Mouse (Mus musculus) thymus, adult 2 months (tissue): ENCODE results near the gene Cadps2. TPM values are rescaled to one million over a fixed set of nuclear protein-coding genes. Genes with fewer than 3 reads are reported as not detected.

ENCODE experiments used
- DNase-seq: peaks from one replicate; pipeline ENCODE4 v3.0.0; 2021
- H3K27ac ChIP-seq: fragments of 200-500 bp; 2 replicates; pipeline ENCODE4 v1.5.1; 2012; ENCODE audit warnings: low read length, control low read depth; ENCODE audit not compliant: control insufficient read depth, insufficient read depth
- H3K27me3 ChIP-seq: fragments of 200-500 bp; 2 replicates; pipeline ENCODE4 v1.6.1; 2012; ENCODE audit warnings: mild to moderate bottlenecking, low read length, moderate library complexity, mixed read lengths; ENCODE audit not compliant: control insufficient read depth, insufficient read depth
- H3K36me3 ChIP-seq: fragments of 200-500 bp; 2 replicates; pipeline ENCODE4 v1.6.1; 2012; ENCODE audit warnings: mild to moderate bottlenecking, low read length, moderate library complexity; ENCODE audit not compliant: control insufficient read depth, insufficient read depth
- H3K4me1 ChIP-seq: fragments of 200-500 bp; replicated peaks from 2 replicates; pipeline ENCODE4 v1.6.1; 2012; ENCODE audit warnings: low read length; ENCODE audit not compliant: control insufficient read depth, insufficient read depth
- H3K4me3 ChIP-seq: fragments of 200-500 bp; 2 replicates; pipeline ENCODE4 v1.5.1; 2012; ENCODE audit warnings: mild to moderate bottlenecking, low read length, control low read depth, moderate library complexity; ENCODE audit not compliant: control insufficient read depth, insufficient read depth
- CTCF ChIP-seq: fragments of 200-500 bp; IDR thresholded peaks from 2 replicates; pipeline ENCODE4 v1.5.1; 2012; ENCODE audit warnings: mild to moderate bottlenecking, control low read depth, low read length, moderate library complexity, borderline replicate concordance; ENCODE audit not compliant: control insufficient read depth, poor library complexity, insufficient read depth; ENCODE audit errors: extremely low read depth
- POLR2A ChIP-seq: fragments of 200-500 bp; IDR thresholded peaks from 2 replicates; pipeline ENCODE4 v1.6.1; 2012; ENCODE audit warnings: mild to moderate bottlenecking, low read length, control low read depth, moderate library complexity; ENCODE audit not compliant: control insufficient read depth, poor library complexity, insufficient read depth; ENCODE audit errors: extremely low read depth
- WGBS: fragments of 180-500 bp; shearing (Covaris S2); methylation state at CpG from one replicate; pipeline ENCODE4 v1.1.7; 2018; 5-methylcytosine and 5-hydroxymethylcytosine counted together
- polyA plus RNA-seq: library from polyadenylated mRNA; depleted of rRNA; stranded (reverse); fragments of >200 nt; gene quantifications from 2 replicates; pipeline ENCODE4 v1.2.3, GENCODE M21; 2012

Cadps2 gene
- polyA plus RNA-seq, 1 experiment: 0.86 TPM

DNA sequence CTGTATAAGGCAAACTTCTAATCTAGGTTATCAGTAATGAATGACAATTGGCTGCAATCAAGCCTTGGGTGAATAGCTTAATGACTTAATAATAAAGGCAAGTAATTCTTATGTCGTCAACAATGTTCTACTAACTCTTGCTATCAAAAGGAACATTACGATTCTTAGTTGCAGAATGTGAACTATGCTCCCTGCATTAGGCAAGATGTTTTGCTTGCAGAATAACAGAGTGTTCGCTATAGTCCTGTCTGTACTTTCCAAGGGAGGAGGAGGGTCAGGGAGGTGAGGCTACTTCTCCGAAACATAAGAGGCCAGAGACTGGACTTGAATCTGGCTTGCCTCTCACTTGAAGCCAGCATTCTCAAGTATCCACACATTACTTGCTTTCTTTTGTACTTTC is 446.5 kb downstream of the Cadps2 start:
- DNase-seq: no peak
- H3K4me3 ChIP-seq: no peak overlapping the region
- no peaks in the 10 kb centered on the region for H3K4me1 ChIP-seq
- H3K27me3 ChIP-seq: no peaks in the 10 kb centered on the region
- no peak overlapping the region for H3K27ac ChIP-seq
- WGBS: 94% methylated on average over 4 of the region's 4 CpGs
- no peaks in the 10 kb centered on the region for H3K36me3 ChIP-seq
- TF ChIP-seq POLR2A: no peak
- TF ChIP-seq CTCF: no peak

DNA sequence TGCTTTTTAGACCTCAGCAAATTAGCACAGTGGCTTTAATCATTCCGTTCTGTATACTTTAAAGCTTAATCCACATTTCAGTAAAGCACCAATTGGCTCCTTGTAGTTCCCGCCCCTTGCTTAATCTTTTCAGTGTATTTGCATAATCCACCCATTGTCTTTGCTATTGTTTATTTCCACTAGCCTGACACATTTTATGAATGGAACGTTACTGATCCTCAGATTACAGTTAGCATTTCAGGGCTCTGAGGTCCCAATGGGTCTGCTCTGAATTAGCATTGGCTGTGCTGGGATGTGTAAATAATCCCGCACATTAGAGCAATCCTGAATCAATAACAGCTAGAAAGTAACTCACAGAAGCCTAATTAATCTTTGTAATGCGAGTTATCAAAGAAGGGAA is 452.5 kb downstream of the Cadps2 start:
- DNase-seq: no peak
- Histone ChIP-seq H3K4me1 (no peaks in the 10 kb centered on the region), H3K27ac (no peak overlapping the region), H3K4me3 (no peak overlapping the region), H3K36me3 (no peaks in the 10 kb centered on the region), H3K27me3 (no peaks in the 10 kb centered on the region)
- WGBS: 70% methylated on average over 5 of the region's 5 CpGs
- TF ChIP-seq POLR2A (no peak), CTCF (no peak)

GRCm38 (mm10) chr6:23383004-23383347 is 456.2 kb downstream of the Cadps2 start:
- TF ChIP-seq CTCF (no peak), POLR2A (no peak)
- WGBS: 66% methylated on average over 1 of the region's 1 CpGs
- Histone ChIP-seq H3K27me3 (no peaks in the 10 kb centered on the region), H3K27ac (no peak overlapping the region), H3K4me3 (no peak overlapping the region), H3K4me1 (no peaks in the 10 kb centered on the region), H3K36me3 (no peaks in the 10 kb centered on the region)
- DNase-seq: no peak

GRCm38 (mm10) chr6:23382283-23383003 is 456.8 kb downstream of the Cadps2 start:
- Histone ChIP-seq H3K36me3 (no peaks in the 10 kb centered on the region), H3K4me3 (no peak overlapping the region), H3K4me1 (no peaks in the 10 kb centered on the region), H3K27me3 (no peaks in the 10 kb centered on the region), H3K27ac (no peak overlapping the region)
- TF ChIP-seq POLR2A (no peak), CTCF (no peak)
- 65% methylated on average over 12 of the region's 12 CpGs for WGBS
- no peak for DNase-seq

GRCm38 (mm10) chr6:23376327-23376726 is 462.9 kb downstream of the Cadps2 start:
- Histone ChIP-seq H3K27me3 (no peaks in the 10 kb centered on the region), H3K4me3 (no peak overlapping the region), H3K4me1 (no peaks in the 10 kb centered on the region), H3K27ac (no peak overlapping the region), H3K36me3 (no peaks in the 10 kb centered on the region)
- no peak for DNase-seq
- 94% methylated on average over 7 of the region's 7 CpGs for WGBS
- TF ChIP-seq POLR2A: no peak
- TF ChIP-seq CTCF: no peak

DNA sequence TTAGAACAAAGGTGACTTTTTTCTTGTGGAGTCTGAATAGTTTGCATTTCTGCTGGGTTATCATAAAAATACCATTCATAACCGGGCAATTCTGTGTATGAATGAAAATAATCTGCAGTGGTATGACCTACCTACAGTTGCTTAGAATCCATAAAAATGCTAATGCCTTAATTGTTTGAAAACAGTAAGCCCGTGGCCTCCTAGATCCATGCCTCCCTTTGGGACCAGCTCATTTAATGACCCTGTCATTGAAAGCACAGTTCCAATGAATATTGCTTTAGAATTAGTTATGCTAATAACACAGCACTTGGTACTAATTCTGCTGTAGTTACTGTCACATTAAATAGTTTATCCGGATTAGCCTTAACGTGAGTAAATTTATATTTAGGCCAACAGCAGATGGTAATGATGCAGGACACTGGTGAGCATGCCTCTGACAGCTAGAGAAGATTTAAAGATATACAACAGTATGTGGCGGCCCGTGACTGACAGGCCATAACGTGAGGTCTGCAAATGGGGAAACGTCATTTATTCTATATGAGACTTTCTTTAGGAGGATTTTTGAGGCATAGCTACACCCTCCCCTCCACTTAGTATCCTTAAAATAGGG is 477.3 kb downstream of the Cadps2 start:
- Histone ChIP-seq H3K4me1 (no peaks in the 10 kb centered on the region), H3K4me3 (no peak overlapping the region), H3K27ac (no peak overlapping the region), H3K36me3 (no peaks in the 10 kb centered on the region), H3K27me3 (no peaks in the 10 kb centered on the region)
- TF ChIP-seq CTCF: no peak
- no peak for TF ChIP-seq POLR2A
- 83% methylated on average over 8 of the region's 8 CpGs for WGBS
- no peak for DNase-seq

- TF ChIP-seq CTCF (no peak), POLR2A (no peak)
- 87% methylated on average over 2 of the region's 2 CpGs for WGBS
Measured at GRCm38 (mm10) chr6:23360596-23360995, 478.6 kb downstream of the Cadps2 start.

More at GRCm38 (mm10) chr6:23360596-23360995, 478.6 kb downstream of the Cadps2 start:
- DNase-seq: no peak
- no peaks in the 10 kb centered on the region for H3K27me3 ChIP-seq
- H3K4me1 ChIP-seq: no peaks in the 10 kb centered on the region
- H3K36me3 ChIP-seq: no peaks in the 10 kb centered on the region
- no peak overlapping the region for H3K27ac ChIP-seq
- H3K4me3 ChIP-seq: no peak overlapping the region
